Mouse (Mus musculus) spleen, adult 2 months (tissue): ENCODE measurements around the gene Cdh3.

Experiments used
- CTCF ChIP-seq: fragments of 200-500 bp; IDR thresholded peaks from 2 replicates; pipeline ENCODE4 v1.5.1; 2011; ENCODE audit warnings: mild to moderate bottlenecking, inconsistent platforms; ENCODE audit not compliant: insufficient read depth, insufficient read length, insufficient replicate concordance; ENCODE audit errors: extremely low read depth
- POLR2A ChIP-seq: fragments of 200-500 bp; IDR thresholded peaks from 2 replicates; pipeline ENCODE4 v1.6.1; 2011; ENCODE audit warnings: low read depth, low read length, inconsistent platforms

DNA sequence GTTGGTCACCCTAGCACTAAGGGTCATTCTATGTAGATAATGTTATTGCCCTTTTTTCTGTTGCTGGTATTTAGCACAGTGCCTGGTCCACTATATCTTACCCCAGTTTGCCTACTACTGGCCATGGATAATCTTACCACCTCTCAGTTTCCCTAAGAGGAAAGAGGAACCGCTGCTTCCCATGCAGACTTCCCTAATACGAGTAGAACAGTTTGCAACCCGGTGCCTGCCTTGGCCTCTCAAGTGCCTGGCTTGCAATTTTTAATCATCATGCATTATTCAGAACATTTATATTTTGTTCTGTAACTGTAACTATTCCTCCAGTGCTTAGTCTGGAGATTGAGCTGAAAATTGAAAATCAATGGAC, 75.0 kb downstream of the Cdh3 start:
- TF ChIP-seq CTCF (no peak), POLR2A (no peak)
